Mouse (Mus musculus) C2C12 (cell line): ENCODE results near the gene 1700001K19Rik.

Source experiments
- CEBPB ChIP-seq: IDR thresholded peaks from one replicate; pipeline ENCODE4 v1.6.1; 2011; ENCODE audit warnings: low read depth, mild to moderate bottlenecking, control low read depth, moderate library complexity
- CTCF ChIP-seq: IDR thresholded peaks from one replicate; pipeline ENCODE4 v1.5.1; 2011; ENCODE audit not compliant: control insufficient read depth, insufficient read depth, insufficient read length
- USF1 ChIP-seq: IDR thresholded peaks from one replicate; pipeline ENCODE4 v1.6.1; 2011; ENCODE audit warnings: low read depth, mild to moderate bottlenecking, control low read depth, moderate library complexity

- TF ChIP-seq CTCF (no peak), CEBPB (no peak), USF1 (no peak)
Observed at GRCm38 (mm10) chr12:110661746-110662145, 20.7 kb downstream of the 1700001K19Rik start.
